Mouse (Mus musculus) thymus, postnatal 4 days (tissue): ENCODE data around the gene Gm9837.

Experiments
- DNase-seq: peaks from one replicate; pipeline ENCODE4 v3.0.0; 2021

The Gm9837 gene

DNA sequence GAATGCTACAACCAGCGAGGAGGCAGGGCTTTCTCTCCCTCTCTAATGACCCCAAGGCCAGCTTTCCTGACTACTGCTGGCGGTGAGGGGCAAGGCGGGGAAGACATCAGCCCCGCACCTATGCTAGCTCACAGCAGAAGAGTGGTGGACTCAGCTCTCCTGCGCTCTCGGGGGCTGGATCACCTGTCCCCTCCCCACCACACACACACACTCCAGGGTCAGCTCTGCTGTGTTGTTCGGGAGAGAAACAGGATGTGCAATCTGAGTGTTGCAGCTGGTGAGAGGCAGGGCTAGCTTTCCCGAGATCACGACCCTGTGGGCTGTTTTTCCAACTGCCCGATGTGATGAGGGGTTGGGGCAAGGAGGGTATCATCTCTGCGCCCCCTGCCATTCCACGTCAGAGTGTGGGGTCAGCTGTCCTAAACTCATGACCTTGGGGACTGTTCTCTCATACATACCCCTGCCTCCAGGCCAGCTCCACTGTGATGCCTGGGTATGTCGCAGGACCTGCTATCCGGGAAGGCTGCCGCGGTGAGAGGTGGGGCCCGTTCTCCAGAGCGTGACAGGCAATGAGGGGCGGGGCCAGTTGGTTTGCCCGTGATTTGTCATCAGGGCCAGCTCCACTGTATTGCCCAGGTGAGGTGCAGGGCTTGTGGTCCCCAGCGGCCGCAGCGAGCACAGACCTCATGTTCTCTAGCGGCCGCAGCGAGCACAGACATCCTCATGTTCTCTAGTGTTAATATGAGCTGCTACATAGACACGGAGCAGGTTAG, 16.7 kb upstream of the Gm9837 start:
- peak; percentile 43 for DNase-seq

DNA sequence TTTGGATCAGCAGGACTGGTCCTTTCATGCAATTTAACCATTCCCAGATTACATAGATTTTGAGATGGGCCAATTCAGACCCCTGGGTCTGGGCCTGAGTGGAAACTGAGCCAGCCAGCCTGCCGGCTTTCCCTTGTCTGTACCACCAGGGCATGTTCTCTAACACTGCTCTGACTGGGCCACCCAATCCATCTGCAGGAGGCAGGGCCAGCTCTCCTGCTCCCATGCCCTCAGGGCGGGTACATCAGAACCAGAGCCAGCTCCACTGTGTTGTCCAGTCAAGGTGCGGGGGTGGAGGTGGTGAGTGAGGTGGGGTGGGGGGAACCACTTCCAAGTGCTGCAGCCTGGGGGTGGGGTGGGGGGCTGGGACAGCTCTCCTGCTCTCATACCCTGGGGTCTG, 16.1 kb upstream of the Gm9837 start:
- DNase-seq: no peak

DNA sequence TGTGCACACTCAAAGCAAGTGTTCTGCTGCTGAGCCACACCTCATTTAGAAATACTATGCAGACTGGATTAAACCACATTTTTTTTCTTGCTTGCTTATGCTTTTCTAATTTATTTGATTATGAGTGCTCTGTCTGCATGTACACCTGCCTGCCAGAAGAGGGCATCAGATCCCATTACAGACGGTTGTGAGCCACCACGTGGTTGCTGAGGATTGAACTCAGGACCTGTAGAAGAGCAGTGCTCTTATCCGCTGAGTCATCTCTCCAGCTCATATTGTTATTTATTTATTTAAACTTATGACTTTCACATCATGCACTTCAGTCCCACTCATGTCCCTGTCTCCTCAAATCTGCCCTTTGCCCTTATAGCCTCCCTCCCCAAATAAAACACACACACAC, 15.4 kb upstream of the Gm9837 start:
- no peak for DNase-seq

DNA sequence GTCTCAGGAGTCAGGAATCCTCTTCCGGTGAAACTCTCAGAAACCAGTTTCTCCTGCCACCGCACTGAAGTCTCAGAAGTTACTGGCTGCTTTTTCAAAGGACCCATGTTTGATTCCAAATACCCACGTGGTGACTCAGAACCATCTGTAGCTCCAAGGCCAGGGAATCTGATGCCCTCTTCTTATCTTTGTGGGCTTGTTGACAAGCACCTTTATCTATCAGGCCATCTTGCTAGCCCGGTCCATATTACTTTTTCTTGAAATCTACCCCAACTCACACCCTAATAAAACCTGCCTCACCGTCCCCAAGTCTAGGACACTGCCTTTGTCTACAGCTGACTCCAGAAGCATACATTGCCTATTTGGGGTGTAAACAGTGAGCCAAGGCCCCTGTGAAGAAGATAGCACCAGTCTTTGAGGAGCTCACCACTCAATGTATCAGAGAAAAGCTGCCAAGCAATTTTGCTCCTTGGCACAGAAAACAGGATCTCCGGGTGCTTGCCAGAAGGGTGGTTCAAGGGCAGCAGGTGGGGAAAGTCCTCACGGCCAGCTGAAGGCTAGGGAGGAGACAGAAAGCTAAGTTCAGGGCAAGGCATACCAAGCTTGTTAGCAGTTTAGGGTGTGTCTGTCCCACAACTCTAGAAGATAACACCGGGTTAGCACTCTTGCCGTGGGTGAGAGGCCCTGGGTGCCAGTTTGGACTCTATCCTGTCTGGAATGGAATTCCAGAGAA, 13.0 kb upstream of the Gm9837 start:
- DNase-seq: no peak

DNA sequence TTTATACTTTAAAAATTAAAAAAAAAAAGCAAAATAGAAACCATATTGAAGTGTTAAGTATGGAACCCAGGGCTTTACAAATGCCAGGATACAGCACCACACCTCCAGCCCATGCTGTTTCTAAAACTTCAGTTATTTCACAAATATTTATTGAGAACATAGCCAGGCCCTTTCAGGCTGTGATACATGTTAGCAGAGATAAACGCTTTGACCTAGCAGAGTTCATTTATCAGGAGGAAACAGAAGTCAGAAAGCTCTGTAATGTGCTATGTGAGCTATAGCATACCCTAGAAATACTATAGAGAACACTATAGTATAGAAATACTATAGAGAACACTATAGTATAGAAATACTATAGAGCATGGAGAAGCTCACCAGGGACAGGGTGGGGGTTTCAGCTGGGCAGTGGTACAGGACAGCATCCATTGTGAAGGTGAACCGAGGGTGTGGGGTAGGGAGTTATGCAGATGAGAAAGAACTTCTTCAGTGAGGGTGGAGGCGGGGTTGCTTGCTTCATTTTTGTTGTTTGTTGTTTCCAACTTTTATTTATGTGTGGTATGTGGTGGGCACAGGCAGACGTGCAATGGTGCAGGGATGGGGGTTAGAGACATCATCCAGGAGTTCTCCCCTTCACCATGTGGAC, 10.9 kb upstream of the Gm9837 start:
- no peak for DNase-seq

DNA sequence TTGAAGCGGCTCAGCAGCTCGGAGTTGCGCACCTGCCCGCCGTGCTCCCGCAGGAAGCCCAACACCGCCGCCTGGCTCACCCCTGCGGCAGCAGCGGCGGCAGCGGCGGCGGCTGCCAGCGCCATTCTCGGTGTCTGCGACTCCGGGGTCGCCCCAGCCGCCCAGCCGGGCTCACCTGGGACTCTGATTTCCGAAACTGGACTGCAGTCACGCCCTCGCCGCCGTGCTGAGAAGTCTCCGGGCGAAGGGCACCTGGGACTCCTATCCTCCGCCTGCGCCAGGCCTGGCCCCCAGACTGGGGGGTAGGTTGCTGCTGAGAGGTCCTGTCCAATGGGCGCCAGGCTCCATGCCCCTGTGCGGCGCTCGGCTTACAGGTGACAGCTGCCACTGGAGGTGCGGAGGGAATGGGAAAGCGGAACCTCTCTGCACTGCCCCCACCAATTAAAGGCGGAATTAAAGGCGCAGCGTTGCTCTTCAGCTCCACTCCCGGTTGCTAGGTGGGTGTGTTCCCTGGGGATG, 9.6 kb upstream of the Gm9837 start, which contains the start of the genes Gm9945 and Sowaha:
Gm9945 (plus strand) TSS at position 384 of the 519 bp plus-strand sequence.
Sowaha (minus strand) TSS at position 492 of the 519 bp plus-strand sequence.
- peak; percentile 67 for DNase-seq

DNA sequence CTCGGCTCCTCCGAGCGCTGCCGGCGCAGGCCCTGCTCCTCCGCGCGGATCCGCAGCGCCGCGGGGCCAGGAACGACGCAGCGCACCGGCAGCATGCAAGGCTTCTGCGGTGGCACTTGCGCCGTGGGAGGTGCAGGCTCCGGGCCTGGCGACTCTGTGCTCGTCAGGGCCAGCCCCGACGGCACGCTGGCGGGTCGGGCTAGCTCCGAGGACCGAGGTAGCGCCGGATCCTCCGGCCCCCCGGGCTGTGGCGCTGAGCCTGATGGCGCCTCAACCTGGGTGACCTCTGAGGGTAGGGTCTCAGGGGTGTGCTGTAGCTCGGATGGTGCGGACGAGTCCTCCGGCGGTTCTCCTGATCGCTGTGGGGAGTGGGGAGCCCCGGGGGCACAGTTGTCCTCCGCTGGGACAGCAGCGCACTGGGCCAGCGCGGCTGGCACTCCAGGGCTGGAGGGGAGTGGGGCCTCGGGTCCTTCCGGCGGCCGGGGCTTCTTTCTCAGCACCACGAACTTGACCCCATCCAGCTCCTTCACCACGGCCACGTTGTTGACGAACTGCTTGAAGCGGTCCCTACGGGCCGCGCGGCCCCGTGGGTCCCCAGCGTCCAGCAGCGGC, 9.0 kb upstream of the Gm9837 start:
- peak; percentile 44 for DNase-seq

DNA sequence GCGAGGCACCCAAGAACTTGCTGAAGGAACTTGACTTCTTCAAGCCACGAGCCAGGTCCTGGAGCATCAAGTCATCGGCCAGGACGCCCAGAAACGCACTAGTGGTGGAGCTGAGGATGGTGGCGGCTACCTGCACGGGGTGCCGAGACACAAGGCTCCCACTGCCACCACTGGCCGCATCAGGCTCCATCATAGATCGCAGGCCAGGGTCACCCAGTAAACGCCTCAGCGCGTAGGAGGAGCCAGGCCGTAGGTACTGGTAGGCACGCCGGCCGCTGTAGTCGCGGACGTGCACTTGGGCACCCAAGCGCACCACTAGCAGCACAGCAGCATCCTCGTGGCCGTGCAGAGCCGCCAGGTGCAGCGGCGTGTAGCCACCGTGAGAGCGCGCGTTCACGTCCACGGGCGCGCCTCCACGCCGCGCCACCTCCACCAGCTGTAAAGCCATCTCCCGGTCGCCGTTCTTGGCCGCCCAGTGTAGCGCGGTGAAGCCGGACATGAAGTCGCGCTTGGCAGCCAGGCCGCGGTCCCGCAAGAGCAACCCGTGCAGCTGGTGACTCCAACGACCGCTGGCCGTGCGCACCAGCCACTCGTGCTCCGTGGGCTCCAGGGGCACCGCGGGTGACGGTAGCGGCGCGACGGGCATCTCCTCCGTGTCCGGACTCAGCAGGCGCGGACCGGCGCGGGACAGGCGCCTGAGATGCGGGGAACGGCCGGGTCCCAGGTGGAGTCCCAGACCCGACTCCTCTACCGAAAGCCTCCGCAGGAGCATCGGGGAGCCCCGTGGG, 8.3 kb upstream of the Gm9837 start:
- DNase-seq: peak; percentile 27

DNA sequence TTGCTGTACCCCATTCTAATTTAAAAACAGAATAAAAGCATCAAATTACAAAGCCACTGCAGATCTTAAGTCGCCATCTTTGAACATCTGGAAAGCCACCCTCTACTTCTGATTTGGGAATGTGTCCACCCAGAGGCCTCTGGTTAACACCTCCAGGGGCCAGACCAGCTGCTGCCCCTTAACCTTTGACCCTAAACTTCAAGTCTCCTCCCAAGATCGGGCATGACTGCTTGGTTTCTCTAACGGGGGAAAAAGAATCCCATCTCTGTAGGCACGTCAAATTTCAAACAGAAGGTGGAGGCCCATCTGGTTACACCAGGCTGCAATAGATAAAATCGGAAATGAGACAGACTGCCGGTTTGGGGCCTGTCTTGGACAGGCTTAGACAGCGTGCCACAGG, 7.6 kb upstream of the Gm9837 start:
- DNase-seq: no peak

DNA sequence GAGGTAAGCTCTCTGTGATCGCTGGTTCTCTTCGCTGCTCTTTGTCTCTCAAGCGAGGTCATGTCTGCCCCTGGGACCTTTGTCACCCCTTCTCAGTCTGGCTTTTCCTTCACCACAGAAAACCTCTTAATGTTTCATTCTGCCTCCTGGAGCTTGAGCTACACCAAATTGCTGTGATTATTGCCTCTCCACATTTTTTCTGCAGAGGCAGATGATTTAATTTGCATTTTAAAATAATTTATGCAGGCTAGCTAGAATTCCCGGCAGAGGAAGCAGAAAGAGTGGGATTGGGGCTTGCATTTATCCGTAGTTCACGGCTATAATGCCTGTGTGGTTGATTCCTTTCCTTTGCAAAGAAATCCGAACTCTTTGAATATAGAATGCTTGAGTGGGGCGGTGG, 5.3 kb upstream of the Gm9837 start:
- DNase-seq: no peak

DNA sequence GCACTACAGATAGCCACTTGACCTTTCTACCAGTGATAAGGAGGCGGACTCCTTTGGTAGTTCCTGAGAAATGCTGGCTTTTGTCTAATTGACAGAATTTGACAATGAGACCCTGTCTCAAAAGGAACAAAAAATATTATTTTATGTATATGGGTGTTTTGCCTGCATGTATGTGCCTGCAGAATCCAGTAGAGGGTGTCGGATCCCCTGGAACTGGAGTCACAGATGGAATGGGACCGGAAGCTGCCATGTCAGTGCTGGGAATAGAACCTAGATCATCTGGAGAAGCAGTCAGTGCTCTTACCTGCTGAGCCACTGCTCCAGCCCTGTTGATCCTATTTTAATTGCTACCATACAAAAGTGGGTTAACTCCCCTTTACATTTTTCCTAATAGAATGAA, 2.4 kb upstream of the Gm9837 start:
- no peak for DNase-seq

DNA sequence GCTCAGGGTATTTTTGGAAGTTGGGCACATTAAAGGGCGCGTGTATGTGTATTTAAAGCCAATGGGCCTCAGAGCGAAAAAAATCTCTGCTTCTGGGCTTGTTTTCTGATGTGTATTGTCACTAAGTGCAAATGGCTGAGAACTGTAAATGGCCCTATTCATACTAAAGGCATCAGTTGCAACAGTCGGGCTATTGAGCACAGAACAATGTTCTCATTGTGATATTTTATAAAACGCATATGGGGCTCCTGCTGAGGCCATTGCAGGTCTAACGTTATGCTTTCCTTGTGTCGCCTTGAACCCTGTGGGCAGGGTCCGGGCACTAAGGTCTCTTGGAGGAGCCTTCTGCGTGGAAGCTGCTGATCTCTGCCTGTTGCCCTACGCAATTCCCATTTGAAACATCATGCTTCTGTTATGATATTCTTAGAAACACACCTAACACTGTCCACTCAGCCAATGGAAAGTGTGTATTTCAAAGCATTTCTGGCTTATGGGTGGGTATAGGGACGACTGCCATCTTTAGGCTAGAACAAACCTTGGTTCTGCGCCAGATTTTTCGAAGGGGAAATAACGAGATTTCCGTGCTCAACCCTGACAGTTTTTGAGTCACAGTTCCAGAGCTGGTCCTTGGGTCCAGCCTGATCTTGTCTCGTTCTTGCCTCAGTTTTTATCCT, 848 bp downstream of the Gm9837 start:
- DNase-seq: no peak

DNA sequence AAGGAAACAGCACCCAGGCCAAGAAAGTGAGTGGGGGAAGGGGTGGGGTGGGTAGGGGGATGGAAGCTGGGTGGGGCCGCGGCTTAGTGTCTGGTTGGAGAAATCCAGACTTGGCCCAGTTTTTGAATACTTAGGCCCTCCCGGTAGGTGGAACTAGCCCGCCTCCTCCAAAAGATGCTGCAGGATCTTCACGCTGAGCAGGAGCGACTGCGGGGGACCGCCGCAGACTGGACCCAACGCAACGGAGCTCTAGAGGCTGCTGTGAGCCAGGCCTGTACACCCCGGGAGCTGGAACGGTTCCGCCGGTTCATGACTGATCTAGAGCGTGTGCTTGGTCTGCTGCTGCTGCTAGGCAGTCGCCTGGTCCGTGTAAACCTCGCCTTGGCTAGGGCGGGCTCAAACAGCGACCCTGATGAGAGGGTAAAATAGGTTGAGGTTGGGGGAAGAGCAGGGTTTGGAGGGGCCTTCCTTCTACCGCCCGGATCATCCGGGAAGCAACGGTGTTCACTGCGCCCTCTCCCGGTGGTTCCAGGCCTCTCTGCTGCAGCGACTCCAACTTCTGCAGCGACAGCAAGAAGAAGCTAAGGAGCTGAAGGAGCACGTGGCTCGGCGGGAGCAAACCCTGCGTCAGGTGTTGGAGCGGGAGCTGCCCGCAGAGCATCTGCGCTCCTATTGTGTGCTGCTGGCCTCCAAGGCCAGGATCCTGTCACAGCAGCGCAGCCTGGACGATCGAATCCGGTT, 3.9 kb downstream of the Gm9837 start:
- peak; percentile 85 for DNase-seq

DNA sequence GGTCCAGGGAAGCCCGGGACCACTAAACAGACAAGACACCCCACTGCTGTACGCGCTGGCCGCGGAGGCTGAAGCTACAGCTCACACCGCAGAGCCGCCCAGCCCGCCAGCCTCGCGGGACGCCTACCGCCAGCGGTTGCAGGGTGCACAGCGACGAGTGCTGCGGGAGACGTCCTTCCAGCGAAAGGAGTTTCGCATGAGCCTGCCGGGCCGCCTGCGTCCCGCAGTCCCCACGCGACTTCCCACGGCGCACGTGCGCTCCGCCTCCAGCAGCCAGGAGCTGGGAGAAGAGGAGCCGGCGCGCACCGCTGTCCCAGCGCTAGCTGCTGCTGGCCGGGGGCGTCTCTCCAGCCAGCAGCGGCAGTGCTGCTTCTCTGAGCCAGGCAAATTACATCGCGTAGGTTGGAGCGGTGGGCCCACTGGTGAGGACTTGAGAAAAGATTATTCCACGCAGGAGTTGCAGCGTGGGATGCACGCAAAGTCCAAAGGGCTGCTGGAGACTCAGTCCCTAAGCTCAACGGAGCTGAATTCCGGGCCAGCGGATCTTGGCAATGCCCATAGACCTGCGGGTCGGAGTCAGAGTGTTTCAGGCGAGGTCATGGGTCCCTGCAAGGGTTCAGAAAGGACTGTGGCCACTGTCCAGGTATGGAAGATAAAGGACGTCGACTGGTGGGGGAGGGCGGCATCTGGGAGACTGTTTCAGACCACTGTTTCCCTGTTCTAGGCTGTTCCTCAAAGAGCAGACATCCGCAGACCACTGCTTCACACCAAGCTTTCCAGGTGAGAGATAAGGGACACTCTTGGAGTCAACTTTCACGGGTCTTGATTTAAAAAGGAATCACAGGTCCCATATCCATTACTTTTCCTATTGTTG, 6.5 kb downstream of the Gm9837 start:
- DNase-seq: peak; percentile 40

DNA sequence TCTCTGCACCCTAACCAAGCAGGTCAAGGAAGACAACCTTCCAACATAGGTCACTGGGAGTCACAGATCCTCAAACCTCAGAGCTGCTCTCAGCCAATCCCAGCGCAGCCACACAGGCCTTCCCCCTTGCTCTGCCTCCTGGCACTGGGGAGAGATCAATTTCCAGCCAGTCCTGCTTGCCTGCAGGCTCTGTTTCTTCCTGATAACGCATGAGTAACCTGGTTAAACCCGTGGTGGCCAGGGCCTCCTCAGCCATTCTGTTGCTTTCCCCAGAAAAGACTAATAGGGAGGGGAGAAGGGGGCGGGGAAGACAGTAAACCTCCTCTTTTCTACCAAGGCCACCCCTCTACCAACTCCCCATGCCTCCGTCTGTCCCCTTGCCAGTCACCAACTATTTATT, 8.6 kb downstream of the Gm9837 start:
- no peak for DNase-seq

DNA sequence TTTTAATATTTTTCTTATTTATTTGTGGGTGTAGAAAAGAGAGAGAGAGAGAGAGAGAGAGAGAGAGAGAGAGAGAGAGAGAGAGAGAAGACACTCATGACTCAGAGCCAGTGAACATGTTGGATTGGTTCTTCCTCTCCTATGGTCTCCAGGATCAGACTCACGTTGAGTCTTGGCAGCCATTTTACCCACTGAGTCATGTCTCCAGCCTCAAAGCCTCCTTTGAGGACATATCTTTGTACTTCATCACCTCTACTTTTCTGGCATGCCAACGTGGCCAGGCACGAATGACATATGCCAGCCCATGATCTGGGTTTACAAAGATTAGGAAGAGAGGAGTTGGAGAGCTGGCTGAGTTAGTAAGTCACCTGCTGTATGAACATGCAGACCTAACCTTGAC, 10.1 kb downstream of the Gm9837 start:
- no peak for DNase-seq

DNA sequence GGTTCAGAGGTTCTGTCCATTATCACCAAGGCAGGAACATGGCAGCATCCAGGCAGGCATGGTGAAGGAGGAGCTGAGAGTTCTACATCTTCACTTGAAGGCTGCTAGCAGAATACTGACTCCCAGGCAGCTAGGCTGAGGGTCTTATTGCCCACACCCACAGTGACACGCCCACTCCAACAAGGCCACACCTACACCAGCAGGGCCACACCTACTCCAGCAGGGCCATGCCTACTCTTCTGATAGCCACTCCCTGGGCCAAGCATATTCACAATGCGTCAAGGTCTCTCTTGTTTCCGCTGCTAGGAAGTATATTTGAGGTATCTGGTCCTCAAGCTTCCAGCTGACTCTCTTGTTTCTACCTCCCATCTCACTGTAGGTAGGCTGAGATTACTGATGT, 11.3 kb downstream of the Gm9837 start:
- DNase-seq: no peak

DNA sequence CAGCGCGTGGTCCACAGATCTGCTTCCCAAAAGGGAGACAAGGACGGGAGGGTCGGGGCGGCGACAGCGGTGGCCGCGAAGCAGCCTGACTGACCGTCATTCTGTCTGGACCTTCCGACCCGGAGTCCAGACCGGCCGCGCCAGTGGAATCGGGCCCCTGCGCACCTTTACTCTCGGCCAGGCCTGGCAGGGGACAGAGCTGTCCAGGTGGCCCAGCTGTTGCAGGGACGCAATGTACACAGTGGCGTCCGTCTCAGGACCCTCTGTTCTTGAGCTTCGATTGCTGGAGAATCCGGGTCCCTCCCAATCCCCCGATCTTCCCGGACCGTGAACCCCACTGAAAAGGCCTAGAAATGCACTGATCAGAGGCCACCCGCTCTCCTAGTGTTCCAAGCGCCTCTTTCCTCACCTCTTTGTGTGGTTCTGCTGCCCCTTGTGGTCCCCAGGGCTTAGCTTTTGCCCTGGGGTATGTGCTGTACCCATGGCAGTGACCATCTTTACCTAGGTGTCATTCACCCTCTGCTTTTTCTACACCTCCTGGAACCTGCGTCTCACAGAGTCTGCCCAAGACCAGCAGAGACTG, 12.8 kb downstream of the Gm9837 start:
- DNase-seq: no peak
